Mouse (Mus musculus) lung, postnatal 10 days (tissue): ENCODE results near the gene Mpp2.

ENCODE experiments used
- DNase-seq: peaks from one replicate; pipeline ENCODE4 v3.0.0; 2021

Mpp2 gene

DNA sequence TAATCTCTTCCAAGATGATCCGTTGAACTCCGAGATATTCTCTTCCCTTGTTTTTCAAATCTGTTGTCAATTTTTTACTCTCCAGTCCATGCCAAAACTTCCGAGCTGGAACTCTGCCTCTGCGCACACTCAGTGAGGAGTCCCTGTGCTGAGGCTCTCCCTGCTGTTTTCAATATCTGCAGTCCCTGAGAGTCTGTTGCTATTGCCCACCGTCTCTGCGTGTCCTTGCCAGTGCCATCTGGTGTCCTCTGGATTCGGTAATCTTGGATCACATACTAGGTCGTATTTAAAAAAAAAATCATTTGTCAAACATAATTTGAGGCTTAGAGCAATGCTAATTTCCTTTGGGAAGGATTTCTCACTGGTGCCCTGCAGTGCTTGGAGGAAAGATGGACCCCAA is 53.4 kb downstream of the Mpp2 start:
- DNase-seq = no peak

DNA sequence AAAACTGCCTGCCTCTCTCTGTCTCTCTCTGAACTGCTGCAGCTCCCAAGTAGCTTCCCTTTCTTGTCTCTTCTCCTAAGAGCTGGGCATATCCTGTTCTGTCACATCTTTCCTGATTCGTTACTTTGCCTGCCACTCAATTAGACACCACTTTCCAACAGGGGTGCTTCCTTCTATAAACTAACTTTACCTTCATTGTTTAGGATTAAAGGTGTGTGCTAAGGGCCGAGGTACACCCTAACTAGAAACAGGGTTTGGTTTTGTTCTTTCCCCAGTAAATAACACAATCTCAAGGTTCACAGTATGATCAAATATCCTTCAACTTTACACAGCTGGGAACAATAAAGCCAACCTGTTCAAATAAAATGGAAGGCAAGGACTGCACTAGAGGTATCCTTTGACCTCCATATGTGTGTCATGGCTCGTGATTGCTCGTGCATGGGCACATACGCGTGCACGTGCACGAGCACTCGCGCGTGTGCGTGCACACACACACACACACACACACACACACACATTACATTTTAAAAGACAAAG is 55.2 kb downstream of the Mpp2 start:
- no peak for DNase-seq

DNA sequence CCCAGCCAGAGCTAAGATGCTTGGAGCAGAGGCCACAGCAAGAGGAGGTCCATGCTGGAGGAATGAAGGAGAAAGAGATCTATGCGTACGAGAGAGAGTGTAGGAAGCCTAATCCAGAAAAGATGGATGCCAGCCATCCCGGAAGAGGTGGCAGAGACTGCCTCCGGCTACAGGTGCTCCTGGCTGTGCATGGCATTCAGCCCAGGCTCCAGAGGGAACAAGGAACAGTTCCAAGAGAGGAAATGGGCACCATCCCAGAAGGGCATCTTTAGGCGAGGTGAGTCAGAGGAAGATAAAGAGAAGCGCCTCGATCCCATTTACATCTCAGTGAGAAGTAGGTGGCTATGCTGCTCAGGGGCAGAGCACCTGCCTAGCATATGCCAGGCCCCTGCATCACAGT is 57.2 kb downstream of the Mpp2 start:
- no peak for DNase-seq

DNA sequence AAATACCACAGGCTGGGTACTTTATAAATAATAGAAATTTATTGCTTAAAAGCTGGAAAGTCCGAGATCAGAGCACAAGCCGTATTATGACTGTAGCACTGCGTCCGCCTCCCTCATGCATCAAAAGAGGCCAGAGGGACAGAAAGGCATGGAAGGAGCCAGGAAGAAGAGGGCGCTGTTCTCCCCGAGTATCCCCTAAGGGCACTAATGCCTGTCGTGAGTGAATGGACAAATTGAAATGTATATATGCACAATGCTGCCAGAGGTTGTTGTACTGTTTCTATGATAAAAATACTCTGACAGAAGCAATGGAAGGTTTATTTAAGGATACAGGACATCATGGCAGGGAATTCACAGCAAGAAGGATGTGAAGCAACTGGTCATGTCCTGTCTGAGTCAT is 58.3 kb downstream of the Mpp2 start:
- DNase-seq = no peak

DNA sequence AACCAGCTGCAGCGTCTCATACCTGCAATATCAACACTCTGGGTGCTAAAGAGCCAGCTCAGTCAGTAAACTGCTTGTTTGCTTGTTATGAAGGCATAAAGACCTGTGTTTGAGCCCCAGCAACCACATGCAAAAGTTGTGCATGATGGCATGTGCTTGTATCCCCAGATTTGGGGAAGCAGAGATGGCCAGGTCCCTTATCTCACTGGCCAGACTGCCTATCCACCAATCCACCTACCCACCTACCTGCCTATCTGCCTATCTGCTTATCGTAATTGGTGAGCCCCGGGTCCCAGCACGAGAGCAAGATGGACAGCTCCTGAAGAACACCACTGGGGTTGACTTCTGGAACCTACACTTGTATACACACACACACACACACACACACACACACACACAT is 59.0 kb downstream of the Mpp2 start:
- no peak for DNase-seq

DNA sequence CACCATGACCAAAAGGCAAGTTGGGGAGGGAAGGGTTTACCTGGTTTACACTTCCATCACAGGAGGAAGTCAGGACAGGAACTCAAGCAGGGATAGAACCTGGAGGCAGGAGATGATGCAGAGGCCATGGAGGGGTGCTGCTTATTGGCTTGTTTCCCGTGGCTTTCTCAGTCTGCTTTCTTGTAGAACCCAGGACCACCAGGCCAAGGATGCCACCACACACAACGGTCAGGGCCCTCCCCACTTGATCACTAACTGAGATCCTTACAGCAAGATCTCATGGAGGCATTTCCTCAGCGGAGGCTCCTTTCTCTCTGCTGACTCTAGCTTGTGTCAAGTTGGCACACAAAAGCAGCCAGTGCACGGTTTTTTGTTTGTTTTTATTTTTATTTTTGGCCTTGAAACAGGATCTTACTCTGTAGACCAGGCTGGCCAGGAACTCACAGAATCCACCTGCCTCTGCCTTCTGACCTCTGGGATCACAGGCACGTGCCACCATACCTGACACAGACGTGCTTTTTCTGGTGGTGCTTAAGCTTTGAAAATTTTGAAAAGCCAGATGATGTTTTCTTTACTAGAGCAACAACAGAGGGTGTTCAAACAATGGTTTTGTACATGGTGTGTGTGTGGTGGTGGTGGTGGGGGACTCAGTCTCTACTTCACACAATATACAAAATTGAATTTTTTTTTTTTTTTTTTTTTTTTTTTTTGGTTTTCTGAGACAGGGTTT is 60.1 kb downstream of the Mpp2 start, which contains the start of gene Mpp3:
Gene Mpp3, minus strand, starts transcription at position 375 of the 730 bp plus-strand sequence.
- no peak for DNase-seq

DNA sequence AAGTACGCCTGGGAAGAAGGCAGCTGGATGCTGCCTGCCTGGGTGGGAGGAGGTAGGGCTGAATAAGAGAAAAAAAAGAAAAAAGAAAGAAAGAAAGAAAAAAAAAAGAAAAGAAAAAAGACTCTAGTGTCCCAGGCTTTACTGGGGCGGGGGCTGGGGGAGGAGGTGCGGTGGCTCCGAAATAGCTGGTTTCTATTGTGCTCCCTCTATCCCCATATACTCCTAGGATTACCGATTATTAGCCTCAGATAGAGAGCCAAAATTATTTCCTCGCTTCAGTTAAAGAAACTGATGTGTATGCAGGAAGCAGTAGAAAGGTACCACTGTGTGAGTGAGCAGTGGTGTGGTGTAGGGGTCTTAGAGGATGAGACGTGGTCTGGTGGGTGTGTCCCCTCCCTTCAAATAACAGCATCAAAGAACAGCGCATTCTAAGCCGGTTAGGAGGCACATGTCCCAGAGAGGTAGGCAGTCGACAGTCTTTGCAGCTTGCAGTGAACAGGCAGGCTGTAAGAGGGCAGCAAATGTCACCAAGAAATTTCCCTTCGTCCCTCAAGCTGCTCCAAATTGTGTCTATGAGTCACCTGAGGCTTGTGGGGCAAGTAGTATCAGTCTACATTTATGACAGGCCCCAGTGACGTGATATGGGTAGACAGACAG is 60.8 kb downstream of the Mpp2 start:
- DNase-seq = no peak

DNA sequence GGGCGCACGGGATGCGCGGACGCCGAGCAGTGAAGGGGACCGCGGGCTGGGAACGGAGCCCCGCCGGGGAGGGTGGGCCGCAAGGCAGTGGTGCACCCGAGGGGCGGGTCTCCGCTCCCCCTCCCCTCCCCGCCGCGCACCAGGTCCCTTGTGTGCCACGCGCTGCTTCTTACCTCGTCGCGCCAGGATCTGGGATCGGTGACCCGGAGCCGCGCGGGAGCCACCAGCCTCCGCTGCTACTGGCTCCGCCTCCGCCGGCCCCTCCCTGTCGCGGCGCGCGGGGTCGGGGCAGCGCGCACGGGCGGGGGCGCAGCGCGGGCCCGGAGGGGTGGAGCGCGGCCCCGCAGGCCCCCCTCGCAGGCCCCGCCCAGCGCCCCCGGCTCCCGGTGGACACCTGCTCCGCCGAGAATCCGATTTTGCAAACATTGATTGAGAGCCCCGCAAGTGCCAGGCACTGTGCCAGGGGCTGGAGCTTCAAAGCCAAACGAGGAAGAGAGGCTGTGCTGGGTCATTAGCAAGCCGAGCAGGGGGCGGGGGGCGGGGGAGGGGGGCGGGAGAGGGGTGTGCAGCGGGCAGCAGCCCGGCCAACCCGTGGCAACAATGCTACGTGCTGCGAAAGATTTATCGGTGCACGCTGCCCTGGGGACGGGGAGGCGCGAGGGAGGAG is 61.5 kb downstream of the Mpp2 start:
- DNase-seq = peak; percentile 79

DNA sequence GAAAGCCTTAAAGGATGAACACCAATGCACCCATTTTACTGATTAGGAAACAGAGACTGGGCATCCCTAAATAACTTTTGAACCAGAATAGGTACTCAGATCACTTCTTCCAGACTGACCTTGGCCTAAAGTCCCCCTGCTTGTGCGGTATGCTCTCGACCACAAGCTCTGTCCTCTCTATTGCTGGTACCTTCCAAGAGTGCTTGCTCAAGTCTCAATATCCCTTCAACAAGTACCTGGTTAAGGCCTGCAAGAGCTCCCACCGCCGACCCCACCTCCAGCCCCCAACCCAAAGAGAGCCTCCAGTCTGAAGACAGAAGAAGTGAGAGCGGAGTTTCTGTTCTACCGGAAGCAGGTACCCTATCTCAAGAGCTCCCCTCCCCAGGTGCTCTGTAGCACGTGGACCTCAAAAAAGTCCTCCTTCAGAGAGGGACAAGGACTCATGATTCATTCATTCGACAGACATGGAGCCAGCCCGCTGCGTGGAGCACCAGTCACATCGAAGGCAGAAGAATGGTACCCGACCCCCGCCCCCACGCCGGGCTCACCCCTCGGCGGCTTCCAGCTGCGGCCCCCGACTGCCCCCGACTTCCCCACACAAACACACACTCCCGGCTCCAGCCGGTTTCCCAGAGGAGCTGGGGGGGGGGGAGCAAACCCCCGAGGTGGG is 62.2 kb downstream of the Mpp2 start:
- no peak for DNase-seq

DNA sequence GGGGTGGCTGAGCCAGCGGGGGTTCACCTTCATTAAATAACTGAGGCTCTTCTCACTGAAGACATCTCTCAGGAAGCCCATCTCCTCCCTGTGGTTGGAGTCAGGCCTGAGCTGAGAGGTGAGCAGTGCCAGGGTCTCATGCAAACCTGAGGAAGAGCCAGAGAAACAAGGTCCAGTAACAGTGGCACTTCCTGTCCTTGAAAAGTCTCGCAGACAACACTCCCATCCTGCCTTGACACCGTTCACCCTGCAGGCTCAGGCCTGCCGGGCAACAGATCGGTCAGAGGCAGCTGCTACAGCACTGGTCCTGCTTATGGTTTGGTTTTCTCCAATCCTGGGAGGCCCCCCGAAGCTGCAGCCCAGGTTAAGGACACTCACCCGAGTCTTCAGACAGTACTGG is 63.0 kb downstream of the Mpp2 start:
- no peak for DNase-seq

DNA sequence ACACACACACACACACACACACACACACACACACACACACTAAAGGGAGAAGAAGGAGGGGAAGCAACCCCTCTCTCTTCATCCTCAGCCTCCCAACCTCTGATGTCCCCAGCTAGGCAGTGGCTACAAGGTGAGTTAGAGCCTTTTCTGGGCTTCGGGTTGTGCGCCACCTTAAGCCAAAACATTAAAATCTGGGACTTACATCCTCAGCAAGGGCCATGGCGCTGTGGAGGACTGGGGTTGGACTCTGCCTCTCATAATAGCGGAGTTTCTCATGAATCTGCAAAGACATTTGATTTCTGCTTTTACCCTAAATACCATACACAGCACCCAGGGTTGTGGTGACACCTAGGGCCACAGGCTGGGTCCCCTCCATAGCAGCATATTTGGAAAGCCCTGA is 63.4 kb downstream of the Mpp2 start:
- no peak for DNase-seq

DNA sequence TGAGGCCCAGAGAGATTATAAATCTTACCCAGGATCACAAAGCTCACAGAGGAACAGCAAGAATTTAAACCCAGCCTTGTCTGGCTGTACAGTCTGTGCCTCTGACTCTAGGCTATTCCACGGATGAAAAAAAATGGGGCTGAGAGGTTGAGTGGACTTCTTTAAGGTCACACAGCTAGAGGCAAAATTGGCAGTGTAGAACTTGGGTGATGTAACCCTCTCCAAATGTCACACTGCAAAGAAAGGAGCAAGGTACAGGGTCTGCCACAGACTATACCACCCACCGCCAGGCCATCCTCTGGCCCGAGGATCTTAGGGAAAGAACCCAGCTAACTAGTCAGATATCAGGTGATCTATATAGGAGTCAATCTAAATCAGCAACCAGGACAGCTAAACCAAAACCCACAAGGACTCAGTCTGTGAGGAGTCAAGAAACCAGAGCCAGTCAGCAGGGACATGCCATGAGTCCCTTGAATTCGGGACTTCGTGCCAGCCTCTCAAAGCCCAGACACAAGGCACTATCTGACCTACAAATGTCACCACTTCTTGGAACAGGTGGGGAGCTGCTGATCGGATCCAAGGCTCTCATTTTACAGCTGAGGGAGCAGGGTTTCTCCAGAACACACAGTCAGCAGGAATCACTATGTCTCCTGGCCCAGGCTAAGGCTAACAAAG is 64.1 kb downstream of the Mpp2 start:
- DNase-seq = no peak

DNA sequence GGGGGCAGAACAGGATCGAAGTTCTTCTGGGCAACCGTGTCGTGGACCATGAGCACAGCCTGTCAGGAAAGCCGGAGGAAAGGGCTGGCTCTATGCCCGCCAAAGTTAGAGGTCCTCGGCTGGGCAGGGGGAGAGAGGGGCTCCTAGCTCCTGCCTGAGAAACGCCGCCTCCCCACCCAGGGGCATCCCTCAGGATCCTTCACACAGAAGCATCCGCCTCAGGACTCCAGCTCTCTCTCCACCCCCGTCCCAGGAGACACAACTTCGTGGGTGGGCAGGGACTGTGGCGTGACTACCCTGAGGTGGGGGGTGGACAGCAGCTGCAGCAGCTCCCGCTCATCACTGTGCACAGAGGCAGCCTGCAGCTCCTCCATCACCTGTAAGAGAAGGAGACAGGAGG is 64.9 kb downstream of the Mpp2 start:
- no peak for DNase-seq

DNA sequence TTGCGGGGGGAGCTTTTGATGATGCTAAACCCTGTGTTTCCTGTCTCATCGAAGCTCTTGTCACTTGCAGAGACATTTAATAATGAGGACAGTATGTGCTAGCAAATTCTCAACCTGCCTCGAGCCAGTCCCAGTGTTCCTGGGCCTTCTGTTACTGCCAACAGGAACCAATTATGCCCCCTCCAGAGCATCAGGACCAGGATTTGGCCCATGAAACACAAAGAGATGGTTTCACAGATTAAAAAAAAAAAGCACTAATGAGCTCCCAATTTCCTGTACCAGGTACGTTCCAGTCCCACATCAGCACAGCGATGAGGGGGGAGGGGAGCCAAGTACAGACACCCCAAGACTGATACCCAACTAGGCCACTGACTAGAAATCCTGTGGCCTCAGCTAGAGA is 67.1 kb downstream of the Mpp2 start:
- no peak for DNase-seq

DNA sequence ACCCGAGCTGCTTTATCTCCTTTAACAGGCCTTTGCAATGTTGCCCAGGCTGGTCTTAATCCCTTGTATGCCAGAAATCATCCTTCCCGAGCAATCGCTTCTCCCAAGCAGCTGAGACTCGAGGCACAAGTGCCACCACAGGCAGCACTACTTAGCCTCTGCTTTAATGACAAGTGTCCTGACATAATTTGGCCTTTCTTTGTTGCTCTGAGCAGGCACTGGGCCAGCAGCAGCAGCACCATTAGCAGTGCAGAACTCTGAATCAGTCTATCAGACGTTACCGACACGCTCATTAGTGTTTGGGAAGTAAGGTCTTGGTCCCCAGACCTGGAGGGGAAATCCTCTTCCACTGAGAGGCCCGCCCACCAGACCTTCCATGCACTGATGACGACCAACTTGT is 68.6 kb downstream of the Mpp2 start:
- no peak for DNase-seq

DNA sequence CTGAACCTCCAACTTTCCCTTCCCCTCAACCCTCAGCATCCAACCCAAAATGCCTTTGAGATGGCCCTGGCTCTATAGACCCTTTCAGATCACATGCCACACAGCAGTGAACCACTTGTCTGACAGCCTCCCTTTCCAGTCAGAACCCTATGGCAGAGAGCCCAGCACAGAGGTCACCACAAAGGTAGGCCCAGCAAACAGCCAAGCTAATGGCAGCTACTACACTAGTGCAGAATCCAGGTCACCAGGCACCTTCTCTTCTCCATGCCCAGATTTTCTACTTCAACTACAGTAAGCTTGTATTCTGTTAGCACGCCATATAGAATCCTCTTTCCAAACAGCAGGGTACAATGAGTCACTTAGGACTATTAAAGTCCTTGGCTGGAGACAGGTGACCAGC is 72.2 kb downstream of the Mpp2 start:
- no peak for DNase-seq

DNA sequence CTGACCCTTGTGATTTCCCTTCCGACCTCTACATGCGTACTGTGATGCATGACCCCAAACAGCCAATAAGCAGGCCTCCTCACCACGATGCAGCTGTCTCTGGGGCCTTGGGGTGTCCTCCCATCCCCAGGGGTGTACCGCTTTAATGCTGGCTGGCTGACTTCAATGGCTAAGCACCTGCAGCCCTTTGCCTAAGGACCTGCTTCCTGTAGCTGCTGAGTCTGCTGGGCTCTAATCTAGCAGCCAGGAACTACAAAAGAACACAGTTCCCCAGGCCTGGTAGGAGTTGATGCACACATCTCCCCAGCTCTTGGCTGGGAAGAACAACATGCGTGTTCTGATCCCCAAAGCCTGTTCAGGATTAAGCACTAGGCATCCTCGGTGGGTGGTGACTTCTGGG is 72.8 kb downstream of the Mpp2 start:
- no peak for DNase-seq

DNA sequence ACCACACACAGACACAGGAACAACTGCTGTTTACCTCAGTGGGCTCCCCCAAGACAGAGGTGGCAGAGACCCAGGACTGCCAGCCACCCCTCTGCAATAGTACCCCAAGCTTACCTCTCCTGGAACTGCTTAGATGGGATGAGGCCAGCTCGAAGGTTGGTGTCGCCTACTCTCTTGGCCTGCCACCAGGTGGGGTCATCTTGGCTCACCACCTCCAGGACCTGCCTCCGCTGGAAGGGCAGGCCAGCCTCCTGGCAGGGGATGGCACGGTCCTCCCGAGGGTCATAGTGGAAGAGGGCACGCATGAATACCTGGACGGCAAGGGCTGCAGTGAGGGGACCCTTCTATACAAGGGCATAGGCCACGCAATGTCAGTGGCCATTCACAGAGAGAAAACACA is 75.1 kb downstream of the Mpp2 start:
- DNase-seq = no peak

DNA sequence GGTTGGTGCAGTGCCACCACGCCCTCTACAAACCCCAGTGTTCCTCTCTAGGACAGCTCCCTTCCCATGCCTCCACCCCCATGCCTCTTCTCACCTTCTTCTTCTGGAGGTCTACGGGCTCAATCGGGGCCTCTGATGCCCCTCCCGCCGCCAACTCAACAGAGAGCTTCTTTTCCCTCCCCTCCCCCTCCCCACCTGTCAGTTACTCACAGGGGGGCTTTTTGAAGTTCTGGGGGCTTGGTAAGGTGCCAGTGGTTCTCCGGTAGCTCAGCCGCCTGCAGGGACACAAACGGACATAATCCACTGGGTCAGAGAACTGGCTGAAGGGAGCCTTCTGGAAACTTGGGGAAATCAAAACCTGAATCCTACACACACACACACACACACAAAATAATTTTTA is 76.8 kb downstream of the Mpp2 start:
- no peak for DNase-seq

DNA sequence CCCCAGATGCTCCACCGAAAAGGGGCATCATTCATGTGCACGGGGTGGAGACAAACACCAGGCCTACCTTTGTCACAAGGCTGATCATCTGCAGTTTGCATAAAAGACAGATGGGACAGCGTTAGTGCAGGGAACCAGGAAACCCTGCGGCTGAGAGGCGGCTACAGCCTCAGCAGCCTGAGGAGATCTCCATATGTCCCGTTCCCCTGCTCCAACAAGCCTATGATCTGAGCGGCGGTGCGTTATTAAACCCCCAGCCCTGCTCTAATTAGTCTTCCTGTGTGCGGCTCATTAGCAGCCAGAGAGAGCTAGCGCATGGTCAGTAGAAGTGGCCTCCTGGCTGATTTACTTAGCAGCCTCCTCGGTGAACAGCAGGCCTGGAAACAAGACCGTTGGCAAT is 78.2 kb downstream of the Mpp2 start:
- DNase-seq = no peak

DNA sequence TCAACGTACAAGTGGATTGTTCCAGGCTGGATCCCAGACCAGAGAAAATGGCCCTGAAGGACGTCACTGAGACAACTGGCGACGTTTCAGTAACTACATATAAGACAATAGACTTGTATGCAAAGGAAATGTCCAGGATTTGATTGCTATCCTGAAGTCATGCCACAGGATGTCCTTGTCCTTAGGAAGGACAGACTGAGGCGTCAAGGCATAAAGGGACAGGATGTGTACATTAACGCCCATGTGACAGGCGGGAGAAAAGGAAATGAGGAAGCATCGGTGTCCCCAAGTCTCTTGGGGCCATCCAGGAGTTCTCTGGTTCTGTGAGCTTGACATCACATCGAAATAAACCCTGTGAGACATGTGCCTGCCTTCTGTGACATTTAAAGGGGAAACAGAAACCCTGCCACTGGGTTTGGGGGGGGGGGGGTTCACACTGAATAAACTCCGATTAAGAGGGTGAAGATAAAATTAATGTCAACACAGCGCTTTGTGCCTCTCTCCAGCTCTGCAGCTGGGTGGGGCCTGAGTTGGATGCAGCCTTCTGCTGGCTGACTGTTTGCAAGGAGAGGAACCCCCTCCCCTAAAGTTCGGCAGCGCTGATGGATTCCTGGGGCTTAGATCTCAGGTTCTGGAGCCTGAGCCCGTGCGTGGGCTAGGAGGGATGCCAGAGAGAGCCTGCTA is 79.2 kb downstream of the Mpp2 start:
- DNase-seq = peak; percentile 61

DNA sequence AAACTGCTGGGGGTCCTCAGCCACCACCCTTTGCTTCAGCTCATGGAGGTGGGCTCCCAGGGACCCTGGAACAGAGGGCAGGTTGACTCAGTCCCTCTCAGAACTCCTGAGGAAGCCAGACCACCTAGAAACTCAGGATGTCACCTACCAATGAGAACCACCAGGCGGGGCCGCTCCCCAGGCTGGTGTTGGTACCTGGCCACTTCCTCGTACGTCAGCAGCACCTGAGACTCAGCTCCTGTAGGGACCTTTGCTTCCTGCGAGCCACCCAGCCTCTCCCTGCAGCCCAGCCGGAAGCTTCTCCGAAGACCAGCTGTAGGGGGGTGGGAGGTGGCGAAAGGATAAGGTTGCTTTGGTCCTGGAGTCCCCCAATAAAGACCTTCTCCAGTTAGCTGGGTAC is 79.9 kb downstream of the Mpp2 start:
- DNase-seq = no peak
